Mouse (Mus musculus) mesoderm, embryonic 11.5 days (tissue): ENCODE results near the gene Arhgap15.

Experiments used
- DNase-seq: peaks from one replicate; pipeline ENCODE4 v3.0.0-alpha.2; 2012; ENCODE audit warnings: low read depth, low spot score

The Arhgap15 gene

DNA sequence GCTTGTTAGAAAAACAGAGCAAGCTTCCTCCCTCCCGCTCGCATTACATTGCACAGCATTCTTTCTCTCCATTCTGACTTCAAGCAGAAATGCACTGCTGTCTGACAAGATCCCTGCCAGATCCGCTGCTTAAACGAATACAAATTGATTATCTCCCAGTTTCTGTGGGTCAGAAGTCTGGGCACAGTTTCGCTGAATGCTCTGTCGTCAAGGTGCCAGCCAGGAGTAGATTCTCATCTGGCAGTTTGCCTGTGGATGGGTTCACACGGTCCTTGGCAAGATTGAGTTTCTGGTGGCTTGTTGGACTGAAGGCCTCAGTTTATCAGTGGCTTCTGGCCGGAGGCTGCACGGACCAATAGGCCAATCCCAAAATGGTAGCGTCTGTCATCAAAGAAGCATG lies 435.9 kb downstream of the Arhgap15 start:
- DNase-seq = no peak

DNA sequence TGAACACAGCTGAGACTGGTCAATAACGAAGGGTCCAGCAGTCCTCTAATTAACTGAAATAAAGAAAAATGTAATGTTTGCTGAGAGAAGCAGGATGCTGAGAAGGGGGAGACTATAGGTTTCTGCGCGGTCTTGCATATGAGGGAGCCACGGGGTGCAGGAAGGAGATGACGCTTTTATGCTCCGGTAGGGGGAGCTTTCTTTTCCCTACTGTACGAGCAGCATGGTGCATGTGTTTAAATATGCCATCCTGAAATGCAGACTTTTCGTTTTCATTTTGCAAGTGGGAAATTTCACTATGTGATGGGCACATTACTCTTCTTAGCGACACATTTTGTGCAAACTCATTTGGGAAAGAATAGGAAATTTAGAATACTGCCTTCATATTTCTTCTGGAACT lies 442.1 kb downstream of the Arhgap15 start:
- no peak for DNase-seq

DNA sequence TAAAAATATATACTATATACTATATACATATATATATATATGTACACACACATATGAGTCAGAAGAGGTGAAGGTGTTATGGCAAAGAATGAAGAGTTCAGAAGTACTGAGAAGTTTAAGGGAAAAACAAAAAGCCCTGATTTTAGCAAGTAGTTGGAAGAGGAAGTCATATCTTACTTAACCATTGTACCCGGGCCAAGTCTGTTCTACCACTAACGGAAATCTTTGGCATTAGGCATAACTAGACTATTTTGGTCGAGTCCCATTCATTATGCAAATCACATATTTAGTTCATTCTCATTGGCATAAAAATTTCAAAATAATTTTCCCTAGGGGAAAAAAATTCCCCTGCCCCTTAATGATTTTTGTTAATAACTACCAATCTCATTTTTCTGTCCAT lies 443.4 kb downstream of the Arhgap15 start:
- no peak for DNase-seq

DNA sequence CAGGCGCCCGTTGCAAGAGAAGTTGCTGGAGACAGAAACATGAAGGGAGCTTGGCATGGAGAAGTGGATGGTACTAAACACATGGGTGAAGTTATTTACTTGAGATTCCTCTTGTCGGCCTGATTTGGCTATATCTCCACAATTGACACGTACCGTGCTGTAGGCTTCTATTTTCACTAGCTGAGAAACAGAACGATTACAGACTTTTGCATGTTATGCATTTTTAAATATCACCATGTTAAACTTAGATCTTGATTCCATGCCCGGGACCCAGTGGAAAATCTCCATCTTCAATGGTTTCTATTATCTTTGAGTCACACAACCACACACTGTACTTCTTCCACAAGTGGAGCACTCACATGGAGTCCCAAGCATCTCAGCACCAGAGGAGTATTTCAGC lies 466.9 kb downstream of the Arhgap15 start:
- no peak for DNase-seq

DNA sequence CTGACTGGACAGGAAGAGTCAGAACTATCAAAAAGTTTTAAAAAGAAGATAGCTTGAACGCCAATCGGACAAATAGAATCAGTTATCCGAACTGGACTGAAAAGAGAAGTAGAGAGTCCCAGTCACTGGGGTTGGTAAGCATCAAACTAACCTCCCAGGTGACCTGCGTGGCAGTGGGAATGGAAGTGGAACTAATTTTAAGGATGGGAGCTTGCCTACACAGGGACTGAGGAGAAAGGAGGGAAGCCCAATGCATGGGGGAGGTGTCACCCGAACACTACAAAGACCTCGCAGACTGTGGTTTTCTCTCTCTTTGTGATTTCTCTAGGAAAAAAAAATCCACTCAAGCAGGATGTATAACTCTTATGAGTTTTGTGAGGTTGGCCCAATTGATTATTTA lies 469.2 kb downstream of the Arhgap15 start:
- DNase-seq = no peak

DNA sequence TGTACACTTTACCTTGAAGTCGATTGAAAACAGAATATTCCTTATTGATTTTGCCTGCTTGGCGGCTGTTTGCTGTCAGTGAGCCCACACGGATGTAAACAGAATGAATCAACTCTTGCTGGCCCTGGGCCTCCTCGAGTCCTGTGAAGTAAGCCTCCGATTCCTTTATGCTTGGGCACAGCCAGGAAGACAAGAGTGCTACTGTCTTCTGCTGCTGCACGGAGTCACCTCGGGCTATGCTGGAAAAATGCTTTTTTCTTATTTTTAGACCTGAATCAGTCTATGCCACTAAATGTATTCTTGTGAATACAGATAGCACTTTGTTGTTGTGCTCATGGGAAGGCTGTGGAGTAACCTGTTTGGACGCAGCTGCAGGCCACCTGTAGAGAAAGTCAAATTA lies 469.7 kb downstream of the Arhgap15 start:
- DNase-seq = peak; percentile 38

DNA sequence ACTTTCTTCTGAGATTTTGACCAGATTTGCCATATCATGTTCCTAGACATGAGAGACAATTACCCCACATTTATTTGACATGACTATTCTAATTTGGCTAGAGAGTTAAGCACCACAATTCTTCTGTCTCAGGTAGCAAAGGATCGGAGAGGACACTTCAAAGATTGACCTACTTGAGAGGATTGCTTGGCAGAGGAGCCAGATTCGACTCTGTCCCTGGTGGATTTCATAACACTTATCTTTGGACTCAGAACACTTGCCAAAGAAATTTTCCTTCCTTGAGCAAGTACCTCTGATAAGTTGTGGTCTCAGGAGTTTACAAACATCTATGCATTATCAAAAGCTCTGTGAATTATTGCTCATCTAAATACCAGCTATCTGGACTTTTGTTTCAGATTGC lies 473.1 kb downstream of the Arhgap15 start:
- no peak for DNase-seq

DNA sequence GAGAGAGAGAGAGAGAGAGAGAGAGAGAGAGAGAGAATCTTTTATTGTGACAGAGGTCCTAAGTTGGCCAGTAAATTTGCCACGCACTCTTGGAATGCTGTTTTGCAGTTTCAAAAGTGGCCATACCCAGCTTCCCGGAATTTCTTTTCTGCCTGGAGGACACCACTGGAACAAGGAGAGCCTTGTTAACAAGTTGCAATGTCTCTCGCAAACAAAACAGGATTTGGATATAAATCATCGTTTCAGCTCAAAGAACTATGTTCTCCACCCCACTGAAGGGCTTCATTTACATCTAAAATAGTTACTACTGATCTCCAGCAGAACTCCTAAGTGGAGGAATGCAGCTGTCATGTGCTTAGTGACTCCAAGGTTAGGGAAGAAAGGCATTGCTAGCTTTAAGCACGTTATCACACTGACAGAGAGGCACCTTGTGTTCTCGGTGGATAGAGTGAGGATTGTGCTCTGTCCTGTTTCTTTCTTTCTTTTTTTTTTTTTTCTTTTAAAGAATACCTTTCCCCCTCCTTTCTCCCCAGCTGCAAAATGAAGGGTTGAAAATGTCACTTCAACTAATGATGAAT lies 473.6 kb downstream of the Arhgap15 start:
- DNase-seq = peak; percentile 73

DNA sequence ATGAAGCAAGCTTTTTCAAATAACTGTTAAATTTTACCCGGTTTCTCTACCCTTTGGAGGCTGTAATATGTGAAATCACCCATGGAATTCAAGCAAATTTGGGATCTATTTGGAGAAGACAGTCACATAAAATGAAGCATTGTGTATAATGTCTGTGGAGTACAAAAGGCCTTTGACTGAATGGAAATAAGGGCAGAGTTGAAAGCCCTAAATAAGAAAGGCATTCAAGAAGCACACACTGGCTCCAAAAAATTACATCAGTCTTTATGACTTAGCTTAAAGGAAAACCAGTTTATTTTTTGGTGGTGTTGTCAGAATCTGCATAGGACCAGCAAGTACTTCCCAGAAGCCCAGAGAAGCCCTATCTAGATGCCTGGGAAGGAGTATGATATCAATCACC lies 486.2 kb downstream of the Arhgap15 start:
- DNase-seq = peak; percentile 24

DNA sequence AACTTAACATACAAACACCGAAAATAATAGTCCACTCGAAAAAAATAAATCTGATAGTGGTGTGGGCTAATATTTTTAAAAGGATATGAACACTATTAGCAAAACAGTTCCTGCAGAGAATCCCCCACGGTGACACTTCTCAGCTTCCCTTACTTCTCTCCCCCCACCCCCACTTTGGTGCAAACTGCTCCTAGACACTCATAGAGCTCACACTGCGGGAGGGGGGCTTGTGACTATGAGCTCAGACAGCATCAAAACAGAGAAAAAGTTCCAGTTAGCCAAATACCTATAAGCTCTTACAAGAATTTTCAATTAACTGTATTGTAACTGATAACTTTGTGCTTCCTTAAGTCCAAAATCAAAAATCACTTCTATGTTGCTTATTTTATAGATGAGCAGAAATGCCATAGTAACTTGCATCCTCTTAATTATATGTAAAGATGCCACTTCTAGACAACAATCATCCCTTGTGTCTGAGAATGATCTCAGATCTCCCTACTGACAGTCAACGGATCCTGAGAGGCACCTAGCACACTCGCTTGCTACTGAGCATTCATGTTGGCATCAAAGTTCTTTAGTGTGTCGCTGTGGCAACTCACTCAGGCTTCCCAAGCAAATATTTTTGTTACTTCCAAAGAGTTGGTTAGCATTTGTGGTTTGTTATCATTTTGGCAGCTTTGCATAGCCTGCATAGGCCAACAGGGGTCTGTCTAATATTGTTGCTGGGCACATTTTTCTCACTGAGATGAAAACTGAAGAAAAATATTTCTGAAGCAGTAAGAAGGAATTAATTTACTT lies 493.2 kb downstream of the Arhgap15 start:
- peak; percentile 27 for DNase-seq

DNA sequence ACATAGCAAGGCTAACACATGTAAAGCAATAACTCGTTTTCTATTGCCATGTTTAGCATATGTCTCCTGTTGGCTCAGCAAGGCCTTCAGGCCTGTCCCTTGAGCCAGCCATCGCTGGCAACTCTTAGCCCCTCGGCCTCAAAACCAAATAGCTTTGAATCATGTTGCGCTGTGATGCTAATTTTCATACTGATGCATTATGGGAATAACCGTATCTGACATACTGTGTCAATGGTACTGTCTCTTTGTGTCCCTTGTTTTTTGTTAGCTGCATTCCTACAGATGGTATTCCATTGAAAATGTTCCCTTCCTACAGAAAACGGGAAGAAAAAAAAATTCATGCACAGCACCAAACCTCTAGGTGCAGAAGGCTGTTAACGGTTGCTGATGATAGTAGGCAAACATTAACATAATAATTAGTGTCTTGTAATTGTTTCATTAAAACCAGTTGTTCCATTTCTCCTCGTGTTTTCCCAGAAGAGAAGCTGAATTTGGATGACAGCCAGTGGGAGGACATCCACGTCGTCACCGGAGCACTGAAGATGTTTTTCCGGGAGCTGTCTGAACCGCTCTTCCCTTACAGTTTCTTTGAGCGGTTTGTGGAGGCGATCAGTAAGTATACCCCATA lies 494.1 kb downstream of the Arhgap15 start:
- no peak for DNase-seq

DNA sequence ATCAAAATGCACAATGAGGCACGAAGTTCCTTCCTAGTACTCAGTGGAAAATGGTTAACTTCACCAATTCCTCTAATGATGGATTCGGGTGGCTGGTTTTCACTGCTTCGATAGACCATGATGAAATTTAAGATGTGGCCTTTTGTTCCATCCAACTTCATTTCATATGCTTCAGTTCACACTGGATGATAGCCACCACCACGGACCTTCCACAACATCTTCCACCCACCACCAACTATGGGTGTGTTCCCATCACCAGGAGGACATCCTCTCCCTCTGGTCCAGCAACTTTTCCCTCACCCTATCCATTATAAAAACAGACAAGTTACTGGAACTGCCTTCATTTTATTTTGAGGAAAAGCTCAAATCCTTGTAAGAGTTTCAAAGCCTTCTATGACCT lies 506.7 kb downstream of the Arhgap15 start:
- no peak for DNase-seq

DNA sequence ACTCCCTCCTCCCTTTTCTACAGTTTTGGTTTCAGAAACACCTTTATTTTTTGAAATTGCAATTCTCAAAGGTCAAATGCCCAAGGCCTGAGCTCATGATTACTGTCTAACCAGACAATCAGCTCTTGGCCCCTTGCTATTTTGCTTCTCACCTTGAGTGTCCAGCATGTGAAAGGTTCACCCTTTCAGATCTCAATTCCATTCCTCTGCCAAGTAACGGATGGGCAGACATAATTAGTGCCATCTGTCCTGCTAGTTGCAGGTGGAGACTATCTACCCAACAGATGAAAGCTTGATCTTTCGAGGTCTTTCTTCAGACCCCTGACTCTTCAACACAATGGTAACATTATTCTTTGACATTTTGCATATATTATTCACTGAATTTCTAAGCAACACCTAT lies 509.3 kb downstream of the Arhgap15 start:
- no peak for DNase-seq

DNA sequence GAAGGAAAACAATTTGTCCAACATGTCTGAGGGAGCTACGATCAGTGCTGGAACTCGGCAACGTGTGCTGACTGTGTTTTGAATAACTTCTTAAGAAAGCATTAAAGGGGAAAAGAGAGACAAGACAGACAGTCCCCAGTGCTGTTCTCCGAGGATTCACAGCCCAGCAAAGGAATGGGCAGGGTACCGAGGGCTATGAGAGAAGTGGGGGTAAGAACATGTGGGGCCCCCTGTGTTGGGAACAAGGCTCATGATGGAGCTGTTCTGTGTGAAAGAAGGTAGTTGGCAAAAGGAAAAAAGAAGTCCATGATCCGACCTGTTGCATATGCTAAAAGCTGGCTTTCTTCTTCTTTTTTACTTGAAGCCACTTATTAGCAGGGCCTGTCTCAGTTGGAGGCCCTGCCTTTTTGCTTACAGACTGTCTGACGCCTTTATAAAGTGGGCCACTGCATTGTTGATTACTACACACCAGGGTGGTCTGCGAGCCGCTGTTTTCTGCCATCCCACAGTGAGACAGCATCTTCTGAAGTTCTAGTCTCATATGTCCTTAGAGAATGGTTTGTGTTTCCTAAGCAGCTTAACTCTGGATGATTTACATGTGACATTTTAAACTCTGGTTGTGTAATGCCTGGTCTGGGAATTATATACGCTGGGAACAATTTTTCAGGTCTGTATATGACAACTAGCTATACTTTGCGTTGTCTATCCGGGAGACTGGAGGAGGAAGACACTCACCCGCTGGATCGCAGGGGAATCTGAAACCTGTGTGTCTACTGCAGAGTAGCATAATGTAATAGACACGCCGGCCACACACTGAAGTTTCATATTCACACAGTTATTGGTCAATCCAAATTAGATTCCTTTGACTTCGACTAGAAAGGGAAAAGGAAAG lies 523.1 kb downstream of the Arhgap15 start:
- DNase-seq = peak; percentile 12

DNA sequence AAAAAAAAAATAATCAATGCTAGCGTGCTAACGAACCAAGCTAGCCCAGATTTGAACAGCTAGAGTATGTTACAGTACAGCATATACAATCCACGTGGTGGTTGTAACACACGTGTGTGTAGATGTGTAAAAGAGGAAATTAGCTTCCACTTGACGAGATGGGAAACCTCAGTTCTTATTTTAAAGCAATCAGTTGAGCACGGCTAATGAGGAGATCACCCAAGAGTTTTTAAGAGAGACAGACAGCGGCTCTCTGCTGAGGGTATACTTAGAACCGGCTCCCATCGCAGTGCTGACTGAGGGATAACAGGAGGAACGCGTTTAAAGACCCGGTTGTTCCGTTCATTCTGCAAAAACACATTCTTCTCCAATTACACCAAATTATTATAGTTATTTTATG lies 524.0 kb downstream of the Arhgap15 start:
- no peak for DNase-seq

DNA sequence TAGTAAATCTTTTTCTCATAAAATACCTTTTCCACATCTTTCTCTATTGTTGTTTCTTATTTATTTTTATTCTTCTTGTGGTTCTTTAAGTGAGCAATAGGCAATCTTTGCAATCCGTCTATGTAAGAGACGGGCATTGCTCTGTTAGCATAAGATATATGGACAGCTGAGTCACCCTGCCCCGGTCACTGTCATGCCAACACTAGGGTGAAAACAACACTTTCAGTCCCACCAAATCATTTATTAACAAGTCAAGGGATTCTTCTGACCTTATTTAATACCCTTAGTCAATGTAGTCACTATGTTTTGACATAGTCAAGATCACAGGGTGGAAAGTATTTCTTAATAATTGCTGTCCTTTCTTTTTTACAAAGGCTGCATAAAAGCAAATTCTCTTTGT lies 525.8 kb downstream of the Arhgap15 start:
- DNase-seq = no peak

DNA sequence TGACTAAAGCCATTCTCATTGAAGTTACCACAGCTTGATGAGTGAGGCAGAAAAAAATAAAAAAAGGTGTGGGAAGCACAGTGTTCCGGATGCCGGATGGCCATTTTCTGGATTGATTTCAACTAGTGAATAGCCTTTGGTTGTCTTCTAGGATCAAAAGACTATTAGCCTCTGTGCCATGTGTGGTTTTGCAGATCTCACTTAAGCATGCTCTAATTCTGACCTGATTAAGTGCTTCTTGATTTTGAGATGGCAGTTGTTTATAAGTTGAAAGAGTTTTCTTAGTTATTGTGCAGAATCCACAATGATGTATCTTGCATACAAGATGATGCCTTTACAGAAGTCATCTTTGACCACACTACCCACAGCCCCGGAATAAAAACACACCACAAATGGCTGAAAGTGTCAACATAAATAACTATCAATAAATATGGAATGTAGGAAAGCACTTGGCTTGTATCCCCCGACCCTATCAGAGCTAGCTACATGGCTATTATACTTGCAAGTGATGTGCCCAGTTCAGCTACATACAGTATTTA lies 537.6 kb downstream of the Arhgap15 start:
- no peak for DNase-seq

DNA sequence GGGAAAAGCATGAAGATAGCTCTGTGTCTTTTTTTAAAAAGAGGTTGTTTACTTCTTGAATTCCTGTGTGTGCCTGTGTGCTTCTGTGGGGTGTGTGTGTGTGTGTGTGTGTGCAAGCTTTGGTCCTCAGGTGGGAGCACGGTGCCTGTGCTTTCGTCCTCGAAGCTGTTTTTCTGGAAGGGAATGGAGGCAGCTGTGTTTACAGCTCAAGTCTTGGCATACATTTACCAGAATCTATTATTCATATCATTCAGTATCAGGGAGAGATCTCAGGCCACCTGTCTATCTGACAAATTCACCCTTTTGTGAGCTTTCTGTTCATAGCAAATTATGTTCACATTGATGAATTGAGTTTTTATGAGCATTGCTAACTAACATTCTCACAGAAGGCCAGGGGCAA lies 550.5 kb downstream of the Arhgap15 start:
- DNase-seq = no peak

DNA sequence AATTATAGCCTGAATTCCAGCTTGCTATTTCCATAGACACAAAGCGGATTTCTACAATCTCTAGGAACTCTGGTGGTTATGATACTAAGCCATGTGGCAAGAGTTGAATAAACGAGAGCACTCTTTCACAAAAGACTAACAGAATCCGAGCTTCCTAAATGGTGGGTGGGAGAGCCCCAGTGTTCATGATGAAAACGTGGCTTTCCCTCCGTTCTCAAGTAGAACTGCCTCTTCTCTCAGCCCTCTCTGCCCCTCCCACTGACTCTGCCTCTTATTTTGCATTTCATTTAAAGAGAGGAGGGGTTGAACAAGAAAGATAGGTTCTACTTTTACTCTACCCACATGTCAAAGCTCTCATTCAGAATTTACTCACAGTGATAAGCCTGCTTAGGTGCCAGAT lies 551.3 kb downstream of the Arhgap15 start:
- DNase-seq = no peak

DNA sequence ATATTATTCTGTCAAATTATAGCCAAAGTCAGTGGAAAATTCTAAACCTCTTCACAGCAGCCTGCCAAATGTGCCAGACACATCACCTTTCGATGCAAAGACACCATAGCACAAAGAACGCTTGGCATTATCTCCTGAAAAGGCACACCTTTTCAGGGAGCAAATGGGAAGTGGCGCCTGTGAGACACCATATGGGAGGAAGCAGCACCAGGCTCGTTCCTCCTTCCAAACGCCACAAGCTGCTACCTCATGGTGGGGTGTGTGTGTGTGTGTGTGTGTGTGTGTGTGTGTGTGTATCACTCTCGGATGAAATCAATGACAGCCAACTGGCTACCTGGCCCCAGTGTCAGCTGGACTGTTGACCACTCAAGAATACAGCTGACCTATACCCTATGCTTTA lies 551.8 kb downstream of the Arhgap15 start:
- DNase-seq = no peak

DNA sequence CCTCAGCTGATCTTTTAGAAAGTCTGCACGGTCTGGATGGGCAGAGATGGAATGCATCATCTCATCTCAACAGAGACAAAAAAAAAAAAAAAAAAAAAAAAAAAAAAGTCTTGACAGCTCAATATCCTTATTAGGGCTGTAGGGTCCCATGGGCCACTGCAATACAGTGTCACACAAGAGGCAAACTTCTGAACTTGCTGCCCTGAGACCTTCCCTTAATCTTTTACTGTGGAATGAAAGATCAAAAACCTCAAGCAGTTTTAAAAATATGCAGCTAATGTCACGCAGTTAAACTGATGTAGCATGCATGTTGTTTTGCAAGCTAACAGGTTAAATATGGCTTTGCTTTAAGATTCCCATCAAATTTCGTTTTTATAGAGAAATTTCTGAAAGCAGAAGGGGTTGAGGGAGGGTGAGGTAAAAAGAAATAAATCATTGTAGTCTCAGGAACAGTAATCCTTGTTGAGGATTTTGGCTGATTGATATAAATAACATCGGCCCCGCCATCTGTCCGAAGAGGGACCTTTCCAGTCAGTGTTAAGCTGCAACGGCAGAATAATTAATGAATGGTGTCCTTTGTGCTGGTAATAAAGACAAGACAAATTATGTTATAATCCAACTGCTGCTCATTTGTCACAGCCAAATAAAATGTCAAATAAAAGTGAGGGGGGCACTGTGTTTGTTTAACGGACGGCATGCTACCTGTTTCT lies 555.8 kb downstream of the Arhgap15 start:
- DNase-seq = peak; percentile 52
